In genomic region chr10:75560549-75560899, GRCm38 (mm10) we compare ENCODE assay signal across 8 mouse cellular contexts. TPM values are rescaled to one million over a fixed set of nuclear protein-coding genes. Genes with fewer than 3 reads are reported as not detected.
DNase-seq lines count a peak whose midpoint lies in the region; ATAC-seq lines count a peak whose summit lies in the region.
"Had no signal": no experiment of that assay in that cellular context is flagged by ENCODE, and none has a peak within 500 bp of the region (broad histone marks: within the 10 kb centered on the region; RNA-seq: fewer than 3 reads in every experiment).

No protein-coding gene starts in this region.

- peaks cover 45% of the 10 kb centered on the region for H3K27me3 ChIP-seq in liver, embryonic 11.5 days (replicated peaks; ENCODE audit: control insufficient read depth, insufficient read depth, low read length)
- peaks cover 23% of the 10 kb centered on the region for H3K27me3 ChIP-seq in embryonic facial prominence, embryonic 15.5 days
- peaks cover 29% of the 10 kb centered on the region for H3K27me3 ChIP-seq in intestine, embryonic 15.5 days (replicated peaks)
- H3K27me3 ChIP-seq in neural tube, embryonic 15.5 days (replicated peaks) = peaks cover 13% of the 10 kb centered on the region; the same call in 1 of the 2 replicates

- no peaks in the 10 kb centered on the region for H3K36me3 ChIP-seq in liver, embryonic 11.5 days (ENCODE audit: control insufficient read depth, insufficient read depth, low read length)
- H3K36me3 ChIP-seq in embryonic facial prominence, embryonic 15.5 days = no peaks in the 10 kb centered on the region
- H3K36me3 ChIP-seq in intestine, embryonic 15.5 days = no peaks in the 10 kb centered on the region
- H3K36me3 ChIP-seq in neural tube, embryonic 15.5 days = peaks cover 14% of the 10 kb centered on the region

- 13% methylated on average over 6 of the region's 6 CpGs for WGBS in liver, embryonic 11.5 days
- 7% methylated on average over 6 of the region's 6 CpGs for WGBS in embryonic facial prominence, embryonic 15.5 days
- 24% methylated on average over 6 of the region's 6 CpGs for WGBS in intestine, embryonic 15.5 days
- 10% methylated on average over 6 of the region's 6 CpGs for WGBS in neural tube, embryonic 15.5 days

- no peak for ATAC-seq in liver, embryonic 11.5 days (replicated peaks; ENCODE audit: low FRiP score)
- no peak; the same call in 1 of the 2 replicates for ATAC-seq in embryonic facial prominence, embryonic 15.5 days (ENCODE audit: insufficient number of reproducible peaks, low FRiP score, low TSS enrichment, low read depth)
- no peak for ATAC-seq in intestine, embryonic 15.5 days
- peak; percentile 27 for ATAC-seq in neural tube, embryonic 15.5 days (ENCODE audit: low FRiP score)

- H3K4me2 ChIP-seq in liver, embryonic 11.5 days = peak overlapping the region; percentile 85
- peak overlapping the region; percentile 99 for H3K4me2 ChIP-seq in embryonic facial prominence, embryonic 15.5 days (replicated peaks)
- peak overlapping the region; percentile 99 for H3K4me2 ChIP-seq in intestine, embryonic 15.5 days (replicated peaks)
- H3K4me2 ChIP-seq in neural tube, embryonic 15.5 days = peak overlapping the region; percentile 82

- peak overlapping the region; percentile 56; the same call in 1 of the 2 replicates for H3K4me3 ChIP-seq in liver, embryonic 11.5 days (ENCODE audit: low read depth, low read length)
- peak overlapping the region; percentile 62 for H3K4me3 ChIP-seq in embryonic facial prominence, embryonic 15.5 days (replicated peaks)
- H3K4me3 ChIP-seq in intestine, embryonic 15.5 days (replicated peaks) = peak overlapping the region; percentile 64
- peak overlapping the region; percentile 74 for H3K4me3 ChIP-seq in neural tube, embryonic 15.5 days (replicated peaks)

- peaks cover 16% of the 10 kb centered on the region for H3K4me1 ChIP-seq in liver, embryonic 11.5 days (replicated peaks; ENCODE audit: control insufficient read depth, insufficient read depth, low read length)
- H3K4me1 ChIP-seq in embryonic facial prominence, embryonic 15.5 days = peaks cover 44% of the 10 kb centered on the region
- H3K4me1 ChIP-seq in intestine, embryonic 15.5 days (replicated peaks) = peaks cover 24% of the 10 kb centered on the region
- peaks cover 44% of the 10 kb centered on the region for H3K4me1 ChIP-seq in neural tube, embryonic 15.5 days

- no peak overlapping the region for H3K27ac ChIP-seq in liver, embryonic 11.5 days (ENCODE audit: low read depth, low read length)
- H3K27ac ChIP-seq in embryonic facial prominence, embryonic 15.5 days (replicated peaks) = peak overlapping the region; percentile 48; the same call in 1 of the 2 replicates
- H3K27ac ChIP-seq in intestine, embryonic 15.5 days = no peak overlapping the region
- H3K27ac ChIP-seq in neural tube, embryonic 15.5 days (replicated peaks) = peak overlapping the region; percentile 96

- H3K9me3 ChIP-seq in liver, embryonic 11.5 days (ENCODE audit: control insufficient read depth, low read length) = no peaks in the 10 kb centered on the region
- no peaks in the 10 kb centered on the region for H3K9me3 ChIP-seq in embryonic facial prominence, embryonic 15.5 days (replicated peaks)
- H3K9me3 ChIP-seq in intestine, embryonic 15.5 days = no peaks in the 10 kb centered on the region
- no peaks in the 10 kb centered on the region for H3K9me3 ChIP-seq in neural tube, embryonic 15.5 days (replicated peaks)

- H3K9ac ChIP-seq in liver, embryonic 11.5 days (ENCODE audit: low read depth, low read length) = no peak overlapping the region
- H3K9ac ChIP-seq in embryonic facial prominence, embryonic 15.5 days = no peak overlapping the region
- H3K9ac ChIP-seq in intestine, embryonic 15.5 days = no peak overlapping the region
- peak overlapping the region; percentile 91 for H3K9ac ChIP-seq in neural tube, embryonic 15.5 days (replicated peaks)

- DNase-seq in liver, embryonic 11.5 days (ENCODE audit: low spot score) = no peak
- no peak for DNase-seq in liver
- DNase-seq in adrenal gland, postnatal 25 days = no peak
- DNase-seq in cerebellum, adult 11-12 months = no peak

RNA-seq across cellular contexts. Expression of gene Lrrc75b, which starts 0.4 kb away (rescaled TPM):
- 0.48 and 0.52 TPM in 2 replicates for polyA plus RNA-seq in liver, embryonic 11.5 days (2014; fragmentation: Nextera tagmentation; extraction: Ambion mirVana)
- polyA plus RNA-seq in embryonic facial prominence, embryonic 15.5 days (2015; fragmentation: Nextera tagmentation; extraction: Ambion mirVana) = 4.9 and 6.3 TPM in 2 replicates
- 2.1 and 2.7 TPM in 2 replicates for polyA plus RNA-seq in intestine, embryonic 15.5 days (2015; fragmentation: Nextera tagmentation; extraction: Ambion mirVana)
- polyA plus RNA-seq in neural tube, embryonic 15.5 days (2015; fragmentation: Nextera tagmentation; extraction: Ambion mirVana) = 33.0 and 36.3 TPM in 2 replicates
- total RNA-seq in adrenal gland, postnatal 25 days (2021) = 0.67 TPM in 1 of 2 replicates, not detected in the other

RNA-seq across cellular contexts. Expression of gene Ggt1, which starts 0.9 kb away (rescaled TPM):
- 4.2 and 4.9 TPM in 2 replicates for polyA plus RNA-seq in liver, embryonic 11.5 days (2014; fragmentation: Nextera tagmentation; extraction: Ambion mirVana)
- polyA plus RNA-seq in embryonic facial prominence, embryonic 15.5 days (2015; fragmentation: Nextera tagmentation; extraction: Ambion mirVana) = 1.7 and 2.2 TPM in 2 replicates
- 46.5 and 63.7 TPM in 2 replicates for polyA plus RNA-seq in intestine, embryonic 15.5 days (2015; fragmentation: Nextera tagmentation; extraction: Ambion mirVana)
- 1.3 and 2.0 TPM in 2 replicates for polyA plus RNA-seq in neural tube, embryonic 15.5 days (2015; fragmentation: Nextera tagmentation; extraction: Ambion mirVana)
- not detected in 2 replicates for total RNA-seq in adrenal gland, postnatal 25 days (2021)
- total RNA-seq: gastrocnemius, adult 8-10 months had no signal

RNA-seq across cellular contexts. Expression of gene Ggt5, which starts 28.6 kb away (rescaled TPM):
- polyA plus RNA-seq in liver, embryonic 11.5 days (2014; fragmentation: Nextera tagmentation; extraction: Ambion mirVana) = 0.52 and 1.2 TPM in 2 replicates
- polyA plus RNA-seq in embryonic facial prominence, embryonic 15.5 days (2015; fragmentation: Nextera tagmentation; extraction: Ambion mirVana) = 2.8 and 3.2 TPM in 2 replicates
- 7.5 and 7.9 TPM in 2 replicates for polyA plus RNA-seq in intestine, embryonic 15.5 days (2015; fragmentation: Nextera tagmentation; extraction: Ambion mirVana)
- 2.2 and 4.8 TPM in 2 replicates for polyA plus RNA-seq in neural tube, embryonic 15.5 days (2015; fragmentation: Nextera tagmentation; extraction: Ambion mirVana)
- 5.9 and 6.8 TPM in 2 replicates for total RNA-seq in adrenal gland, postnatal 25 days (2021)

RNA-seq across cellular contexts. Expression of gene Gucd1, which starts 42.8 kb away (rescaled TPM):
- 44.5 and 48.8 TPM in 2 replicates for polyA plus RNA-seq in liver, embryonic 11.5 days (2014; fragmentation: Nextera tagmentation; extraction: Ambion mirVana)
- 26.3 and 27.7 TPM in 2 replicates for polyA plus RNA-seq in embryonic facial prominence, embryonic 15.5 days (2015; fragmentation: Nextera tagmentation; extraction: Ambion mirVana)
- 39.8 and 46.7 TPM in 2 replicates for polyA plus RNA-seq in intestine, embryonic 15.5 days (2015; fragmentation: Nextera tagmentation; extraction: Ambion mirVana)
- polyA plus RNA-seq in neural tube, embryonic 15.5 days (2015; fragmentation: Nextera tagmentation; extraction: Ambion mirVana) = 19.1 and 19.9 TPM in 2 replicates
- total RNA-seq in adrenal gland, postnatal 25 days (2021) = 28.8 and 32.0 TPM in 2 replicates

RNA-seq across cellular contexts. Expression of gene Snrpd3, which starts 43.2 kb away (rescaled TPM):
- 272 and 328 TPM in 2 replicates for polyA plus RNA-seq in liver, embryonic 11.5 days (2014; fragmentation: Nextera tagmentation; extraction: Ambion mirVana)
- polyA plus RNA-seq in embryonic facial prominence, embryonic 15.5 days (2015; fragmentation: Nextera tagmentation; extraction: Ambion mirVana) = 156 and 168 TPM in 2 replicates
- polyA plus RNA-seq in intestine, embryonic 15.5 days (2015; fragmentation: Nextera tagmentation; extraction: Ambion mirVana) = 147 and 156 TPM in 2 replicates
- polyA plus RNA-seq in neural tube, embryonic 15.5 days (2015; fragmentation: Nextera tagmentation; extraction: Ambion mirVana) = 136 and 143 TPM in 2 replicates
- total RNA-seq in adrenal gland, postnatal 25 days (2021) = 82.5 and 104 TPM in 2 replicates

Comparison
In these comparisons a context has a peak if more than half of its experiments do, and no peak if none do; other contexts are left out.
1. H3K27ac ChIP-seq: peak in embryonic facial prominence, embryonic 15.5 days (single experiment) and neural tube, embryonic 15.5 days (single experiment); none in liver, embryonic 11.5 days (single experiment) and intestine, embryonic 15.5 days (single experiment).
2. Peak in every context shown above with its lines, with median percentiles within 50 percentile points of each other: H3K4me2 ChIP-seq and H3K4me3 ChIP-seq.